Mouse (Mus musculus) liver, postnatal 0 days (tissue): ENCODE measurements around the gene Knstrn.

ENCODE experiments used
- CTCF ChIP-seq: sonication (generic); IDR thresholded peaks from 2 replicates; pipeline ENCODE4 v1.5.1; 2016; ENCODE audit warnings: antibody characterized with exemption, low read depth
- EP300 ChIP-seq: IDR thresholded peaks from 2 replicates; pipeline ENCODE4 v1.6.1; 2016; ENCODE audit warnings: antibody characterized with exemption, low read depth, mild to moderate bottlenecking

- TF ChIP-seq EP300 (no peak), CTCF (no peak)
These were observed 30.7 kb upstream of the Knstrn start for GRCm38 (mm10) chr2:118783093-118783492.
